Mouse (Mus musculus): ENCODE measurements at regions not wholly inside any gene's neighbourhood (a gene's known extent, or its start where the extent isn't known, plus 50 kb on each side); places are given as distances from the start of the nearest gene placed in this dataset.

DNA sequence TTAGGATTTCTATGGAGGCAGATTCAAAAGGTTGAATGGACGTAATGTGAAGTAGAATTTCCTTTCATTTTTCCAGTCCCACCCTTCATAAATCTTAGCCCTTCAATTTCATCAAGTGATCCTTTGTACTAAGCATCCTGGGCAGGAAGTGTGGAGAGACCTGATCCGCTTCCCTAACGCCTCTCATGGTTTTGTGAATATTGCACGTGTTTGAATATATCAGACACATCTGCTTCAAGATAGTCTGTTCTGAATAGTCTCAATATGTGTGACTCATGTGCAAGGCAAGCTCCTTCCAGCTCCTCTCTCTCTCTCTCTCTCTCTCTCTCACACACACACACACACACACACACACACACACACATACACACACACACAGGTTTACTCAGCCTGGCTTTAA, 96.4 kb upstream of the Efna5 start:
- Histone ChIP-seq H3K27ac (ENCODE audit: low read depth, low read length) (no peak overlapping the region), H3K9ac (no peak overlapping the region), H3K9me3 (ENCODE audit: low read length) (no peaks in the 10 kb centered on the region), H3K4me3 (ENCODE audit: low read depth, low read length) (no peak overlapping the region), H3K4me2 (ENCODE audit: low read depth) (no peak overlapping the region), H3K4me1 (ENCODE audit: insufficient read depth) (no peaks in the 10 kb centered on the region; the same call in 1 of the 2 replicates), H3K27me3 (ENCODE audit: insufficient read depth, low read length) (no peaks in the 10 kb centered on the region), H3K36me3 (ENCODE audit: insufficient read depth) (no peaks in the 10 kb centered on the region)
- ATAC-seq (peak; percentile 42), DNase-seq (no peak)
- 48% methylated on average over 4 of the region's 4 CpGs for WGBS
- TF ChIP-seq CTCF (IDR thresholded peaks at IDR 0.05; ENCODE audit: low read depth): no peak

DNA sequence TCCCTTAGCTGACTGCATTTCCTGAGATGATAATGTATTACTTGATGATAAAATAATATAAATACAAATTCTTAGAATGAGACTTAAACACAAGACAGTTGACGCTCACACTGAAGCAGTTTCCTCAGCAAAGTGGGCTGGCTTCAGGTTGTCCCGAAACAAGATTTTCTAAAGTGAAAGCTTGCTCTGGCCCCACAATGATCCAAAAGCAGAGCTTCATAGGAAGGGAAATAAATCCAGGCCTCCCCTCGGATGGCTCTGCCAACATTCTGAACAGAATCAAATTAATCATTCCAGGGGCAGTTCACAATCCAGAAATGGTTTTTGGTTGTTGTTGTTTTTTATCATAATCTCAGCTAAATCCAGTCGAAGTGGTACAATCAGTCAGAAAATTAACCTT, 96.0 kb upstream of the Efna5 start:
- ATAC-seq: no peak
- Histone ChIP-seq H3K4me2 (ENCODE audit: low read depth) (no peak overlapping the region), H3K9me3 (ENCODE audit: low read length) (no peaks in the 10 kb centered on the region), H3K27ac (ENCODE audit: low read depth, low read length) (no peak overlapping the region), H3K36me3 (ENCODE audit: insufficient read depth) (no peaks in the 10 kb centered on the region), H3K4me1 (ENCODE audit: insufficient read depth) (no peaks in the 10 kb centered on the region; the same call in 1 of the 2 replicates), H3K27me3 (ENCODE audit: insufficient read depth, low read length) (no peaks in the 10 kb centered on the region), H3K4me3 (ENCODE audit: low read depth, low read length) (no peak overlapping the region), H3K9ac (no peak overlapping the region)
- WGBS: 66% methylated on average over 4 of the region's 4 CpGs
- no peak for DNase-seq
- TF ChIP-seq CTCF (IDR thresholded peaks at IDR 0.05; ENCODE audit: low read depth): no peak

DNA sequence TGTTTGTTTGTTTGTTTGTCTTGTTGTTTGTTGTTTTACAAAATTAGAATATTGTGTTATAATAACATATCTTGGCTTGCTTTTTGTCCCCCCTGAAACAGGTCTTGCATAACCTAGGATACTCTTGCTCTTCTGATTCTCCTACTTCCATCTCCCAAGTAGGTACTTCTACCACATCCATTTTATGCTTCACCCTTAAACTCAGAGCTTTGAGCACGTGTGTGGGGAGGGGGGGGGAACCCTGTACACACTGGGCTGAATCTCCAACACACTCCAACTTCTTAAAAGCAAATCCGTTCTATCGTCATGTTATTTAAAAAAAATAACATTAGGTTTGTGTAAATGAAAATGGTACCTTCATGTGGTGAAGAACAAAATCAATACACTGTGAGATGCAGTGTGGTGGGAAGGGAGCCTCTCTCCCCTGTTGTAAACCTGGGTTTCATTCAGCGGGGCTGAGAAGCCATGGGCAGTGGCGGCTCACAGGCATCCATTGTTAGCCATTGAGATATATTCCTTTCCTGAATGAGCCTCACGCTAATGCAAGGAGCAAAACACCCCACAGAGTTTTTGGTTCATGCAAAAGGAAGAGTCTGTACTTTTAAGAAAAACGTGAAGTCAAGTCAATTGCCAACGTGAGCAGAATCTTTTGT, 93.6 kb upstream of the Efna5 start:
- no peaks in the 10 kb centered on the region for H3K9me3 ChIP-seq (ENCODE audit: low read length)
- H3K4me3 ChIP-seq (ENCODE audit: low read depth, low read length): no peak overlapping the region
- no peak overlapping the region for H3K9ac ChIP-seq
- DNase-seq: no peak
- H3K27me3 ChIP-seq (ENCODE audit: insufficient read depth, low read length): no peaks in the 10 kb centered on the region
- no peak overlapping the region for H3K27ac ChIP-seq (ENCODE audit: low read depth, low read length)
- no peak for ATAC-seq
- TF ChIP-seq CTCF (IDR thresholded peaks at IDR 0.05; ENCODE audit: low read depth): no peak
- H3K4me1 ChIP-seq (ENCODE audit: insufficient read depth): no peaks in the 10 kb centered on the region; the same call in 1 of the 2 replicates
- H3K4me2 ChIP-seq (ENCODE audit: low read depth): no peak overlapping the region
- WGBS: 39% methylated on average over 8 of the region's 8 CpGs
- H3K36me3 ChIP-seq (ENCODE audit: insufficient read depth): no peaks in the 10 kb centered on the region

DNA sequence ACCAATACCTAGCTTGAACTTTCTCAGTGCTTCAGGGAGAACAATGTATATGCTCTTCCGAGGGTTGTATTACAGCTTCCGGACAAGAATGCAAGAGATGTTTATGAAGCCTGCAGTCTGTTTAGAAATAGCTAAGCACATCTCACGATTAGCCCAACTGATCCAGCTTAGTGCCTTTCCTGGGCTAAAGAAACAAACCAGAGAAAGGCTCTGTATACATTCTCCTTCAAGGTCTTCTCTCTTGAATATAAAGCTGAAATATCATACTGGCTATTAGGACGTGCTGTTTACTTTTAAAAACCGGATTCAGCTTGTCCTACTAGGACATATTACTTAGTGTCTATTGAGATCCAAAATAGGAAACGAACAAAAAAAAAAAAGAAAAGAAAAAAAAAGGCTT, 87.9 kb upstream of the Efna5 start:
- Histone ChIP-seq H3K36me3 (ENCODE audit: insufficient read depth) (no peaks in the 10 kb centered on the region), H3K27me3 (ENCODE audit: insufficient read depth, low read length) (no peaks in the 10 kb centered on the region), H3K9ac (no peak overlapping the region), H3K27ac (ENCODE audit: low read depth, low read length) (no peak overlapping the region), H3K4me1 (ENCODE audit: insufficient read depth) (no peaks in the 10 kb centered on the region), H3K4me3 (ENCODE audit: low read depth, low read length) (no peak overlapping the region), H3K9me3 (ENCODE audit: low read length) (no peaks in the 10 kb centered on the region), H3K4me2 (ENCODE audit: low read depth) (no peak overlapping the region)
- ATAC-seq: no peak
- TF ChIP-seq CTCF (IDR thresholded peaks at IDR 0.05; ENCODE audit: low read depth): no peak
- 78% methylated on average over 6 of the region's 6 CpGs for WGBS
- no peak for DNase-seq

DNA sequence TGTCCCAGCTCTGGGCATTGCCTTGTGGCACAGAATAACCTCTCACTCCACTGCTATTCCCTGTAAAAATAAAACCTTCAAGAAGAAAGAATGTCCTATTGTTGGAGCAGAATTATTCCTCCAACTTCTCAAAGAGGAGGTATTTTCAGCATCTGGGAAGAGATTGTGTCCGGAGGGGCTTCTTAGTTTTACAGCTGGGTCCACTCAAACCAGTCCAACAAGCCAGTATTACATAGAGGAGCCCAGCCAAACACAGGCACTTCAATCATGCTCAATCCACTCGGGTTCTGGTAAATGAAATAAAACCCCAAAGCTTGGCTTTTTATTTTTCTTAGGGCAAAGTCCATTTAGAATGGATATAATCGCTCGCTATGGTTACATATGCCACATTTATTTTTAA, 82.7 kb upstream of the Efna5 start:
- Histone ChIP-seq H3K9ac (no peak overlapping the region), H3K4me2 (ENCODE audit: low read depth) (no peak overlapping the region), H3K36me3 (ENCODE audit: insufficient read depth) (no peaks in the 10 kb centered on the region), H3K4me1 (ENCODE audit: insufficient read depth) (no peaks in the 10 kb centered on the region), H3K4me3 (ENCODE audit: low read depth, low read length) (no peak overlapping the region), H3K27ac (ENCODE audit: low read depth, low read length) (no peak overlapping the region), H3K9me3 (ENCODE audit: low read length) (no peaks in the 10 kb centered on the region), H3K27me3 (ENCODE audit: insufficient read depth, low read length) (no peaks in the 10 kb centered on the region)
- DNase-seq (no peak), ATAC-seq (no peak)
- 86% methylated on average over 4 of the region's 4 CpGs for whole genome bisulfite sequencing
- no peak for TF ChIP-seq CTCF (IDR thresholded peaks at IDR 0.05; ENCODE audit: low read depth)

DNA sequence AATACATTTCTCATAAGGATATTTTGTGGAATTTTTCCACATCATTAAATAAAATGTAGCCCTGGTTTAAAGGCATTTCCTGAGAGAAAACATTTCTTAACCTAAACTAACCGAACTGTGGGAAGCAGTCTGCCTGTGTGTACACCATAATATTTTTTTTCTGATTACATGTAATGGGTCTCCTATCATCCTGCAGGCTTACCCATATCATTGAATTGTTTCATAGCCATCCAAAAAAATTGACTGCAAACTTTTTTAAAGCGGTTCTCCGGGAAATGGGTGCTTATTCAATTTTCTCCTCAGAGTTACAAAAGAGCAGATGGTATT, 81.1 kb upstream of the Efna5 start:
- no peak for TF ChIP-seq CTCF (IDR thresholded peaks at IDR 0.05; ENCODE audit: low read depth)
- H3K9ac ChIP-seq: no peak overlapping the region

DNA sequence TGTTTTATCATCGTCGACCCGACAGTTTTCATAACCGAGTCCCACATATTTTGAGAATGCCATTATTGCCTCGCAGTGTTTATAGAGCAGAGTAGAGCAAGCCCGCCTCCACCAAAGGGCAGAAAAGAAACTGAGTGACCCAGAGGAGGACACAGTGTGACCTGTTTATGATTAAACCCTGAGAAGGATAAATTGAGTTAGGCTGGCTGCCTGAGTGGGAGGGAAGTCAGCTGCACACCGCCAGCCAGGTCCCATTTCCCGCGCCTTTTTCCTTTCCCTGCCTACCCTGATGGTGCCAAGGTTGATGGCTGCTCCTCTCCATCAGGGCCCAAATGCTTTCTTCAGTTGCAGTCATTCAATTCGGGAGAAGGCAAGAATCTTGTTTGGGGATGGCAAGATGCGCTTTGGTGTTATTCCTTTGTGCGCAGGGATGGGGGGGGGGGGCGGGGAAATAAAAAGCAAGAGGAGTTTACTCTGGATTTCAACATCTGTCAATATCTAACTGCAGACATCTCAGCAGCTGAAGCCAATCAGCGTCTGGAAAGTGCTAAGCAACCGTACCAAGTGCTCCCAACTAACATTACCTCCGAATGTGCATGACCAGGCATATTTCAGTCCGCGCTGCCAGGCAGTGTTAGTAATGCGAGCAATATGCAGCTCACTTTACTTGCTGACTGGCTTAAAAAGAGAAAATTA, 80.6 kb upstream of the Efna5 start:
- no peak for TF ChIP-seq CTCF (IDR thresholded peaks at IDR 0.05; ENCODE audit: low read depth)
- no peak for DNase-seq
- Histone ChIP-seq H3K27me3 (ENCODE audit: insufficient read depth, low read length) (no peaks in the 10 kb centered on the region), H3K9me3 (ENCODE audit: low read length) (no peaks in the 10 kb centered on the region), H3K4me2 (ENCODE audit: low read depth) (no peak overlapping the region), H3K9ac (no peak overlapping the region), H3K4me1 (ENCODE audit: insufficient read depth) (no peaks in the 10 kb centered on the region), H3K4me3 (ENCODE audit: low read depth, low read length) (no peak overlapping the region), H3K36me3 (ENCODE audit: insufficient read depth) (no peaks in the 10 kb centered on the region), H3K27ac (ENCODE audit: low read depth, low read length) (no peak overlapping the region)
- ATAC-seq: no peak
- WGBS: 86% methylated on average over 19 of the region's 19 CpGs

More for the DNA sequence above, 81.1 kb upstream of the Efna5 start:
- ATAC-seq: no peak
- Histone ChIP-seq H3K4me1 (ENCODE audit: insufficient read depth) (no peaks in the 10 kb centered on the region), H3K9me3 (ENCODE audit: low read length) (no peaks in the 10 kb centered on the region), H3K27me3 (ENCODE audit: insufficient read depth, low read length) (no peaks in the 10 kb centered on the region), H3K36me3 (ENCODE audit: insufficient read depth) (no peaks in the 10 kb centered on the region), H3K4me2 (ENCODE audit: low read depth) (no peak overlapping the region), H3K4me3 (ENCODE audit: low read depth, low read length) (no peak overlapping the region), H3K27ac (ENCODE audit: low read depth, low read length) (no peak overlapping the region)
- 84% methylated on average over 3 of the region's 3 CpGs for WGBS
- no peak for DNase-seq

All from forebrain, postnatal 0 days (tissue).